Mouse (Mus musculus) kidney, adult 2 months (tissue): ENCODE results near the gene Pigk.

Experiments
- CTCF ChIP-seq: fragments of 200-500 bp; conservative IDR thresholded peaks from 2 replicates; pipeline ENCODE4 v1.5.1; 2011; ENCODE audit warnings: low read depth, mild to moderate bottlenecking, control low read depth, low read length, moderate library complexity, mixed read lengths; ENCODE audit not compliant: insufficient read depth, insufficient read length
- POLR2A ChIP-seq: fragments of 200-500 bp; IDR thresholded peaks from one replicate; pipeline ENCODE4 v1.6.1; 2011; ENCODE audit warnings: low read depth, low read length, control low read depth

- TF ChIP-seq CTCF (peak; percentile 35), POLR2A (no peak)
Measured at GRCm38 (mm10) chr3:152721301-152721700, 7.4 kb downstream of the Pigk start.
